Mouse (Mus musculus) megakaryocyte progenitor cell, adult 5-6 weeks (primary cell): Measurements from ENCODE around the gene Pitpnb. TPM values are rescaled to one million over a fixed set of nuclear protein-coding genes. Genes with fewer than 3 reads are reported as not detected.

Experiments
- ATAC-seq: replicated peaks from 2 replicates; pipeline ENCODE4 v1.8.0; 2016; ENCODE audit warnings: mild to moderate bottlenecking, moderate TSS enrichment, inconsistent platforms; ENCODE audit not compliant: poor library complexity
- total RNA-seq, 2 experiments: library from RNA; stranded (forward) in 1 of 2; stranded (reverse) in 1 of 2; fragments of 157-497, 149-512 nt in 1 of 2; fragments of 200-1000 nt in 1 of 2; gene quantifications; 2 replicates each; pipeline versions ENCODE4 v1.2.3 to v1.2.4; 2015 to 2017

Gene Pitpnb
- total RNA-seq, 2 experiments from 2014 or later, result 15.8 to 65.0 TPM

- ATAC-seq, result no peak
These were observed 63.9 kb downstream of the Pitpnb start for GRCm38 (mm10) chr5:111394198-111395053.

GRCm38 (mm10) chr5:111395771-111396170, 65.2 kb downstream of the Pitpnb start:
- ATAC-seq, result no peak

GRCm38 (mm10) chr5:111396199-111396598, 65.6 kb downstream of the Pitpnb start:
- ATAC-seq, result no peak

GRCm38 (mm10) chr5:111398471-111398870, 67.9 kb downstream of the Pitpnb start:
- no peak for ATAC-seq

GRCm38 (mm10) chr5:111399271-111399670, 68.7 kb downstream of the Pitpnb start:
- ATAC-seq, result no peak

GRCm38 (mm10) chr5:111401879-111402650, 71.5 kb downstream of the Pitpnb start:
- no peak for ATAC-seq

GRCm38 (mm10) chr5:111402651-111402996, 72.1 kb downstream of the Pitpnb start:
- no peak for ATAC-seq

GRCm38 (mm10) chr5:111404721-111405120, 74.2 kb downstream of the Pitpnb start:
- ATAC-seq, result no peak

GRCm38 (mm10) chr5:111408470-111409105, 78.0 kb downstream of the Pitpnb start:
- no peak for ATAC-seq

- peak; percentile 60 for ATAC-seq
These were observed 79.0 kb downstream of the Pitpnb start for GRCm38 (mm10) chr5:111409412-111410044.

- no peak for ATAC-seq
These were observed 80.1 kb downstream of the Pitpnb start for GRCm38 (mm10) chr5:111410665-111411064.

- peak; percentile 77 for ATAC-seq
These were observed 83.6 kb downstream of the Pitpnb start for GRCm38 (mm10) chr5:111414192-111414591.

GRCm38 (mm10) chr5:111414770-111415249, 84.2 kb downstream of the Pitpnb start:
- no peak for ATAC-seq

GRCm38 (mm10) chr5:111415575-111415974, 85.0 kb downstream of the Pitpnb start:
- ATAC-seq, result no peak

GRCm38 (mm10) chr5:111416048-111416447, 85.5 kb downstream of the Pitpnb start:
- ATAC-seq, result no peak

- ATAC-seq, result peak; percentile 53
These were observed 86.2 kb downstream of the Pitpnb start, which contains the start of gene Mn1 for GRCm38 (mm10) chr5:111416591-111417374. TSS of gene Mn1 (plus strand) at chr5:111417362.

- no peak for ATAC-seq
These were observed 87.0 kb downstream of the Pitpnb start for GRCm38 (mm10) chr5:111417378-111418131.

GRCm38 (mm10) chr5:111418202-111419120, 87.9 kb downstream of the Pitpnb start:
- no peak for ATAC-seq
